In the genomic region with DNA sequence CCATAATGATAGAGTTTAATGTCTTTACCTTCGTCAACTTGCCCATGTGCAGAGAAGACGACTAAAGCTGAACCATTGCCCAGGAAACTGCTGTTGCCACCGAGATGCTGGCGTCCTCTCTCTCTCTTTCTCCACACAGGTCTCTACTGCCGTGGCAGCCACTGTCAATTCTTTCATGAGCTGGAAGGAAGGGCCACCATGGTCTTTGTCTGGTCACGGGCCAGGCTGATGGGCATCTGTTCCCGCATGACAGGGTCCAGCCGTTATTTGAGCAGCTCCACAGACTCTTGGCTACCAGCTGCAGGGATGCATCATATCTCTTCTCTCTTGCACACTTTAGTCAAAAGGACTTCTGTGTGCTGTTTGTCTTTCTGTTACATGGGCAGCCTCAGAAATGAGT, we compare ENCODE assay signal across 16 mouse cellular contexts.
"Had no signal": no experiment of that assay in that cellular context is flagged by ENCODE, and none has a peak within 500 bp of the region (broad histone marks: within the 10 kb centered on the region; RNA-seq: fewer than 3 reads in every experiment).

No protein-coding gene starts in this region.

- DNase-seq: liver; liver, embryonic 13.5 days; liver, postnatal 0 days; lung, adult 18-20 months; lung, adult 2 months; lung, embryonic 14.5 days; lung, postnatal 10 days; lung, postnatal 14 days; lung, postnatal 36 days; lung, postnatal 4 days; midbrain, embryonic 14.5 days had no signal

- ATAC-seq: liver, embryonic 12.5 days; liver, postnatal 0 days; lung, postnatal 0 days; midbrain, embryonic 13.5 days; midbrain, embryonic 15.5 days; midbrain, embryonic 16.5 days had no signal
